Mouse (Mus musculus): ENCODE measurements at regions not wholly inside any gene's neighbourhood (a gene's known extent, or its start where the extent isn't known, plus 50 kb on each side); places are given as distances from the start of the nearest gene placed in this dataset.
"Not testable (repeated sequence)": the region's sequence is repeated elsewhere in the genome, so short reads cannot be mapped to it uniquely, and the experiment has no call there.

DNA sequence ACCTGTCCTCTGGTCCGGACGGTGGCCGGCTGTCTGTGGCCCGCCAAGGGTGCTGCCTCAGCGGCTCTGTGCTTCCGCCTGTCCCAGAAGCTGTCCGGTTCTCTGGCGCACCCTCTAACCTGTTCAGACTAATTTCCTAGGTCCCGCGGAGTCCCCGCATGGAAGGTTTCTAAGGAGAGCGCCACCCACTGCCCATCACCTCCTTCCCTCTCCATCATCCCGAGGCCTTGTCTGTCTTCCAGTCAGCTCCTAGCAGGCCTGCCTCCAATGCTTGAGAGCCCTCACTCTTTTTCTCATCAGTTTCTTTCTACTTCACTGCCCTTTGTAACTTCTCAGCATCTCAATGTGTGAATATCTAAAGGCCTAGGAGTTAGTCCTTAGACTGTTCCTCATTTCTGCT lies 86.4 kb upstream of the Zfp746 start:
- DNase-seq: not testable (repeated sequence)

DNA sequence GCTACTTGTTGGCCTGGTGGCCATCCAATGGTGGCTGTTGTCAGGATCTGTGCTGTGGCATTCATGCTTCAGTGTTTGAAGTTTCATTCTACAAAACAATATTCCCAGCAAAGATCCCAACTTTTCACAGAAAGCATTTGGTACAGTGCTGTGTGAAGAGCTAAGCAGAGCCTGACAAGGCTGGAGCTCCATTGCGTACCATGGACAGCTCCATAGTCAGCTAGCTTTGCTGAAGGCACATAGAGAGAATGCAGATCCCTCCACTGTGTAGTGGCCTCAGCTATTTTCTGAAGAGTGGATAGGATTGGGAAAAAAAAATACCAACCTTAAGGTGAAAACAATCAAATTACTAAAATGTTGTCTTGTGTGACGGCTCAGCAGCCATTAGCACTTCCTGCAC lies 50.5 kb upstream of the Zfp746 start:
- DNase-seq: peak; percentile 76

All from kidney, postnatal 10 days (tissue).